Mouse (Mus musculus) layer of hippocampus, adult 9-11 months (tissue): ENCODE measurements at regions not wholly inside any gene's neighbourhood (a gene's known extent, or its start where the extent isn't known, plus 50 kb on each side); places are given as distances from the start of the nearest gene placed in this dataset.
A peak's percentile ranks its signal among the peaks of the same experiment; 100 is the strongest.
"Not testable (repeated sequence)": the region's sequence is repeated elsewhere in the genome, so short reads cannot be mapped to it uniquely, and the experiment has no call there.

Experiments used
- DNase-seq: peaks from one replicate; pipeline ENCODE4 v3.0.0; 2022

DNA sequence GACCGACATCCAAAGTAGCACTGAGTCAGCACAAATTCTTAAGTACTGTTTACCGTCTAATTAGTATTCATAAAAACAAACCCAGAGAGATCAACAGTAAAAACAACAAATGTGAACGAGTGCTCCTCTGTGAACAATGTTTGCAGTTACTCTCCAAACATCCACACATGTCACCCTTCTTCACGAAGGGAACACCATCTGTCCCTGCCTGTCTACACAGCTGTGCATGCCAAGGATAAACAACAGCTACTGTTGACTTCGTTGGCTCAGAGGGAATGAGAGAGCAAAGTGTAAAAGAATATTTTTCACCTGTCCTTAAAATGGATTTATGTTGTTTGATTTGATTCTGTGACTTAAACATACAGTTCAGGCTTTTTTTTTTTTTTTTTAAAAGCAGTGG lies 88.7 kb upstream of the Nt5e start:
- DNase-seq, result peak; percentile 14

DNA sequence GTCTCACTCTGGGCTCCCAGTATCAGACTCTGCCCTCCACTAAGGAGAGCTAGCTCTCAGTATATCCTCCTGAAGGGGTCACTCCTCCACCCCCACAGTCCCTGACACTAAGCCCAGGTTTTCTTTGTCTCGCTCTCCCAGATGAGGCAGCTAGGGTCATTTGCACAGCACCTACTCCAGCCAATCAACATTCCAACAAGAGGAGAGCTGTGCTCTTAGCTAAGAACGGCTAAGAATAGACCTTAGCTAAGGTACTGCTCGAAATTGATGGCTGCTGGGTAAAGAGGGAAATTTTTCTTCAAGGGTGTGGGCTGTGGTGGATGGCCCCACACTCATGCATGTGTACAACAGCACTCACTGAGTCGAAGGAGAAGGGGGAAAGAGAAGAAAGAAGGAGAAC lies 86.3 kb upstream of the Nt5e start:
- DNase-seq, result no peak

DNA sequence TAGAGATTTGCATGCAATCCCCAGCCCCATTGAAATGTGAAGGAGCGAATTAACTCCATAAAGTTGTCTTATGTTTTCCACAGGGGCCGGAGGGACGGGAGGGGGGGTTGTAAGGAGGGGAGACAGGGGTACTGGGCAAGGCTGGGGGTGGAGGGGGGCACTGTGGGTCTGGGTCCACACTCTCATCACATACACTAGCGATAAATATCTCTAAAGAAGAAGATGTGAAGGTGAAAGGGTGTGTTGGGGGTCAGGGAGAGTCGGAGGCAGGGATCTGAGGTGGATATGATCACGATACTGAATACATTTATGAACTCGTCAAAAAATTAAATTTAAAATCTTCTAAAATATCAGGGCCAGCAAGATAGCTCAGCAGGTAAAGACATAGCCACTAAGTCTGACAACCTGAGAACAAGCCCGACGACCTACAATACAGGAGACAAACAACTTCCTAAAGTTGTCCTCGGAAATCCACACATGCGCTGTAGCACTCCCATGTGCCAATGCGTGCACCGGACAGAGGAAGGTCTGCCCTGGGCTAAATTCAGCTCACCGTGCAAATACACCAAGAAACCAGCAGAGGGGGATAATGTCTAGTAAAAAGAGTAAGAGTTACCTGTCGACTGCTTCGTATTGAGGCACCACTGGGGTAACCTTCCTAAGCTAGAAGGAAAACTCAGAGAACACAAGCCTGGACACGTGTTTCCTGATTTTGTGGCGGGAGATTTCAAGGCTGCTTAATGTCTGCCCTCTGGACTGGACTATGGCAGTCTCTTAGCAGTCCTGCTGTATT lies 85.6 kb upstream of the Nt5e start:
- peak; percentile 69 for DNase-seq

DNA sequence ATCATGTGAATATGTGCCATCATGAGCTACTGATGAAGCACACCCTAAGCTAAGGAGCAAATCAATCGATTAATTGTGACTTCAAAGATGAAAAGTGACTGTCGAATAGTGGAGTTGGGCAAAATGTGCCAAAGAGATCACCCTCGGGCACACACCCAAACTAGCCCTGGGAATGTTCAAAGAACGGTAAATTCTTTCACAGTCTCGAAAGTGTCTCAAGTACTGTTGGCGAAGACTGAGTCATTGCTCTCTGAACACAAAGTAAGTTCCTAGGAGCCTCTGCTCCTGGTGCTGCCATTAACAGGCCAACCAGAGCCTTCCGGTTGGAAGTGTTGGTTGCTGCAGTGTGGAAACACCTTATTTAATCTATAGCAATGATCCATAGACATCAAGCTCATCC lies 84.5 kb upstream of the Nt5e start:
- no peak for DNase-seq

DNA sequence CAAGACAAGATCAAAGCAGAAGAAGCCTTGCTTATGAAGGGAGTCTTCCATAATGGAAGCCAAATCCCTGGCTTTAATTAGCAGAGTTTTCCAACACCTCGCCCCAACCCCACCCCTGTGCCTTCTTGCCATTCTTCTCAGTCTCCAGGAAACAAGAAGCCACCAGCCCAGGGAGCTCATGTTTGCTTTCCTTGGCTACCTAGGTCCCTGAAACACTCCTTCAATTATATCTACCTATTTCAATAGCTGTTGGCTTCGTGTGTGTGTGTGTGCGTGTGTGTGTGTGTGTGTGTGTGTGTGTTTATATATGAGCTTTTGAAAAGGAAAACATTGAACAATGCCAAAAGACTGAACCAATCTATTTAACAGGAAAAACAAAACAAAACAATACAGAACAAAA lies 82.5 kb upstream of the Nt5e start:
- no peak for DNase-seq

DNA sequence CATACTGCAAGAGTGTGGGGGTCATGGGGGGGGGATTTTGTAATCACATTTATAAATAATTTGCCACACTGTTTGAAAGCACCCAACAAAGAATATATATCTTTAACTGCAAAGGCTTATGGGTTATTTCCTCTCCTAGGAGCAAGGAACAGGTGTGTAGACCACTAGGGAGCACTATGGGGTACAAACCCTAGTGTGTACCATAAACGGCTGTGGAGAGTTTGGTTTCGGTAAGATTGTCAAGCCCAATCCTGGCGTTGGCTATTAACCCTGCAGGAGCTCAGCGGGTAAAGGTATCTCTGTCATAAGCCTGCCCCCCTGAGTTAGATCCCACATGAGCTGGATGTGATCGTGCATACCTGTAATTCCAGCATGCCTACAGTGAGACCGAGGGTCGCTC lies 71.0 kb upstream of the Nt5e start:
- no peak for DNase-seq

DNA sequence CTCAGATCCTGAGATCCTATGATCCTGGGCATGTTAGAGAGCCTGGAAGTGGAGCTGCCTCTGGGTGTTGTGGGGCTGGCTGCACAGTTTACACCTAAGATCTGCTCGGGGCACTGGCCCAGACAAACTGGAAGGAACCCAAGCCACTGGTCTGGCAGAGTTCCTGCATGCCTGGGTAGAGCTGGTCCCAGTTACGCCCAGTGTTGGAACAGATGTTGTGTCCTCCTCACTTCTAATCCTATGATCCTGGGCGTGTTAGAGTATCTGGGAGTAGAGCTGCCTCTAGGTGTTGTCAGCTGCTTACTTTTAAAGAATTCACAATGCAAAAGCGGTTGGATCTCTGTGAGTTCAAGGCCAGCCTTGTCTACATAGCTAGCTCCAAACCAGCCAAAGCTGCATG lies 67.4 kb upstream of the Nt5e start:
- DNase-seq, result no peak

DNA sequence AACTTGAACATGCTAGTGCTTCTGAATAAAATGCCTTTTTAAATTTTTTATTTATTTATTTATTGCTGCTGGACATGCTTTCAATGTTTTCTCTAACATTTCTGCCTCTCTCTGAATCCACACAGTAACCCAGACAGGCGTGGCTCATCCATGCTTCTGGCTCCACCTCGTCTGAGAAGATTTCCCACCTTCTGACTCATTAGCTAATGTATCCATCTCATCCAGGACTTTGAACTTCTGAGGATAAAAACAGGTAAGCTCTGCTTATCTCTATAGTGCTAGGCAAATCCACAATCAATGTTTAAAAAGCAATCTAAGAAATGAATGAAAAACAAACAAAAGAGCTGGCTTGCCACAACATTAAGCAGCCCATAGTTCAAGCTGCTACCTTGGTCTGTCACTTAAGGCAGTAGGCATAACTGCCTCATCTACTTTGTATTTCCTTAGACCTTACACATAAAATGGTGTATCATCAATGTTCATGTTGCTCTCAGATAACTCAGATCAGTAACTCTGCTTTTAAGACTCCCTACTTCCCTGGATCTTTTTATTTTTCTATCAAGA lies 66.8 kb upstream of the Nt5e start:
- no peak for DNase-seq

DNA sequence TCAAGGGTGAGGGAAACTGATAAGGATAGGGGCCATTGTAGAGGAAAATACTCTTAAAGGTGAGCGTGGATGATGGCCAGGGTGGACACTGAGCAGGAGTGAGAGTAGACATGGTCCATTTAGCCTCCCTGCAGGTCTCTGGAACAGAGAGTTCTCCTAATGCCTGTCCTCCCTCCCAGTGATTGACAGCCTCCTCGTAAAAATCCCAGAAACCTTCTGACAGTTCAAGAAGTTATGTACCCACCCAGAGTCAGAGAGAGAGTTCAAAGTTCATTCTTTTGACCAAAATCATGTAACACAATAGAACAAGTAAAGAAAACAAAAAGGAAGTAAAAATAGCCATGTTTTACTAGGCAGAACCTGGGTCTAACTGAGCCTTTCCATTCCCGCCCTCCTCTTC lies 64.5 kb upstream of the Nt5e start:
- no peak for DNase-seq

DNA sequence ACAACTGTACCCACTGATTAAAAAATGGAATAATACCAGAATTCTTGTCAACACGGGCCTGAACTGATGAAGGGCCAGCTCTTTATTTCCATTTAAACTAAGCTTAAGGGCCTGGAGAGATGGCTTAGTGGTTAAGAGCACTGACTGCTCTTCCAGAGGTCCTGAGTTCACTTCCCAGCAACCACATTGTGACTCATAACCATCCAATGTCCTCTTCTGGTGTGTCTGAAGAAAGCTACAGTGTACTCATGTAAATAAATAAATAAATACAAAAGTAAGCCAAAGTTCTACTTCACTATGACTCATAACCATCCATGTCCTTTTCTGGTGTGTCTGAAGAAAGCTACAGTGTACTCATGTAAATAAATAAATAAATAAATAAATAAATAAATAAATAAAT lies 60.7 kb upstream of the Nt5e start:
- DNase-seq, result not testable (repeated sequence)

DNA sequence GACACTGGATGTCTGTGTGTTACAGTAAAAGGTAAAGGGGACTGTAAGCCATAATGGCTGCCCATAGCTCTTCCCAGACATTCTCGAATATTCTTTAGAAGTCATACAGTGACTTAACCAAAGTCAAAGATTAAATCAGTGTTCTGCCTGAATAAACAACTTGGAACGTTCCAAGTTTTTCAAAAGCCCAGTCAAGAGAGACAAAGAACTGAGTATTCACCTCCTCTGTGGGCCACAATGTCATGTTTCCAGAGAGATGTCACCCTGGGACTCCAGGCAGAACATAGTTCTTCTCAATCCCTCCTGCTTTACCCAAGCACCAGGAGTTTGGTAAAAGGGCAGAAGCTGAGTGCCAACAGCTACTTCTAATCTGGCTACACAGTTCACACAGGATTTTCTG lies 58.2 kb upstream of the Nt5e start:
- no peak for DNase-seq

DNA sequence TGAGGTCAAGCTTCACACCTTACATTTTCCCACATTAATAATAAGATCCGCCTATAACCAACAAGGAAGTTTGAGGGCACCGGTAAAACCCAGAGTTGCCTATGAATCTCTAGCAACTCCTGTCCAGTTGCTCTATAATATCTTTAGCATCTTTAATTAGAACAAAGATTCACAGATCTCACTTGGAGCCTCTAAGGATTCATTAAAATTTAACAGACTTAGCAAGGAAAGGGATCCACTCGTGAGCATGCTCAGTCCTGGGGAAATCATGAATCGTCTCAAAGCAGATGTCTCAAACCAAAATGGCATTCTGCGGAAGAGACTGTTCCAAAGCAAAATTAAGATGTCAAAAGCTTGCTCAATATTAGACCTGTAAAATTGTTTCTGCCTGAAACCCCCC lies 57.8 kb upstream of the Nt5e start:
- DNase-seq, result no peak

DNA sequence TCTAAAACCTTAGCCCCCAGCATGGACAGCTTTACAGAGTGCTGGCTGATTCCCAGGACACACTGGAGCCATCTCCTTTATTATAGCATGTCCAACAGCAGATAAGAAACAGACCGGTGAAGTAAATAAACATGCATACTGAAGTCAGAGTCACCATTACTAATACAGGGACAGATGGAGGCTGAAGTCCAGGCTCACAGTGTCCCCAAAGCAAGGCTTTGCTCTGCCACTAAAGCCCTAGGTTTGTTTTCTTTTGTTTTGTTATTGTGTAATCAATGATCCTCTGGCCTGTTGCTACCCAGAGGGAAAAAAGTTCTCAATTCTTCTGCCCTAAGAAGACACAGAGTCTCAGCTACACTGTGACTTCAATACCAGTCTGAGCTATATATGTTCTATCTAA lies 56.2 kb upstream of the Nt5e start:
- no peak for DNase-seq

DNA sequence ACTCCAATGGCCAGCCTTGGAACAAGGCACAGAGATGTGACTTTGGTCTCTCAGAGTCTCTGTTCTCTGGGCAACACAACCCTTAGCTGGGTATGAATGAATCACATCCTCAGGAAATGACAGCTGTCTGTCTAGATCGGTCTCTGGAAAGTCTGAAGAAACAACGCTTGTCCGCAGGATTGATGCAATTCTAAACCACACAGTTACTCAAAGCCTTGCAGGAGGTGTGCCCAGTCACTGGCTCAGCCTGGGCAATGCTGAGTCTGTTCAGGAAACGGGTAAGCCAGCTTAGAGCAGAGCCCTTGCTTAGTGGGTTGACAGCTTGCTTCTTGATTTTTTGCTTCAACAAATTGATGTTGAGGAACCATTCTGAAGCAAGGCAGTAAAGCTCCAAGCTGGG lies 53.7 kb upstream of the Nt5e start:
- DNase-seq, result peak; percentile 26

DNA sequence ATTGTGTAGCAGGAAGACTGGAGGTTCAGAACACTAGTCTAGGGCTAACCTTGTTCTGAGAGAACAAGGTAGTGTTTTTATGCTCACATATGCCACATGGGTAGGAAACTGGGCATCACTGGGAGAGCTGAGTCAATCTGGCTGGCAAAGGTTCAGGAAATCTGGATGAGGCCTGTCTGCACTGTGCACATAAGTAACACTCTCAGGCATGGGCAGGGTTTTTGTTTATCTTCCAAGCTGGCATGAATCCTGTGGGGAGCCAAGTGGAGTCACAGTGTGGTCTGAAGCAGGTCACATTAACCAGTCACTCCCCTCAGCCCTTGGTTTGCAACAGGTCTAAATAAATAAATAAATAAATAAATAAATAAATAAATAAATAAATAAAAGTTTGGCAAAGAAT lies 53.0 kb upstream of the Nt5e start:
- DNase-seq, result peak; percentile 35

DNA sequence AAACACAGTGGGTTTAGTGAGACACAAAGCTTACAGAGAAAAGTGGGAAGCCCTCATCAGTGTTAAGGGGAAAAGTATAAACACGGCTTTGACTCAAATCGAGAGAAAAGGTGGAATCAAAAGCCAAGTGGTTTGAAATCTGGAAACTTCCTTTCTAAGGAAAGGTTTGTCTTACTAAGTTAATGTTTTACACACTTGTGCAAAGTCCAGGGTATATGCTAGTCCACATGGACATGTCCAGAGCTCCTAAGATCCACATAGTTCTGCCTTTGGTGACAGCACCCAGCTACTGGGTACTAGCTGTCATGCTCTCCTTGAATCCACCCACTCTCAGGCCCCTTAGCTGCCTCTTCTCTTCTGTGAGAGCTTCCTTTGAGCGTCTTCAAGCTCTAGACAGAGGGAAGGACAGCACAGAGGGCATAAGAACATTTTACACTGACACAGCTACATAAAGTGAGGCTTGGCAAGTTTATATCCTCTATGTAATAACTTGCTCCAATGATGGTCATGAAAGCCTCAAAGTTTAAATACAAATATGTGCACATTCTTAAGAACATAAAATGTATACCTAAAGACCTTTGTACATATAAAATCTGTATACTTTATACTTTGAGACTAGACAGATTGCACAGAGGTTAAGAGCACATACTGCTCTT lies 52.2 kb upstream of the Nt5e start:
- DNase-seq, result no peak

DNA sequence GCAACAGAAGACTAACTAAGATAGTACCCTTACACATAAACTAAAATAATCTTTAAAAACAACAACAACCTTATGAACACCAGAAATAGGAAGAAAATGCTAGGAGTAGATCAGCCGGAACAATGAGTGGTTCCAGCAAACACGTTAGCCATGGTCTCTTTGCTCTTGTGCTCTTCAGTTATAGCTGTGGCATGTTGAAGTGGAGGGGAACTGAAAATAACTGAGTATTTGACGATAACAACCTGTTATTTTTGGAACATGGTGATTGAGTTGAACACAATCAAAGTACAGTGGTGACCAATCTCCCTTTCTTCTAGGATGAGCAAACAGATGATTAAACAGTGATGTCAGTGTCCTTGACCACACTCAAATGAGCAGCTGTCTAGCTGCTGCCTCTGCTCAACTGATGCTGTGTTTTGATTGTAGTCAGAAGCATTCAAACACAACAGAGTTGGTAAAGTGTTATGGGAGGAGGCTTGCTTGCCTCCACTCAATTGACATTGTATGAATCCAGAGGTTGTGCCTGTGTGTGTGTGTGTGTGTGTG lies 50.9 kb upstream of the Nt5e start:
- no peak for DNase-seq

DNA sequence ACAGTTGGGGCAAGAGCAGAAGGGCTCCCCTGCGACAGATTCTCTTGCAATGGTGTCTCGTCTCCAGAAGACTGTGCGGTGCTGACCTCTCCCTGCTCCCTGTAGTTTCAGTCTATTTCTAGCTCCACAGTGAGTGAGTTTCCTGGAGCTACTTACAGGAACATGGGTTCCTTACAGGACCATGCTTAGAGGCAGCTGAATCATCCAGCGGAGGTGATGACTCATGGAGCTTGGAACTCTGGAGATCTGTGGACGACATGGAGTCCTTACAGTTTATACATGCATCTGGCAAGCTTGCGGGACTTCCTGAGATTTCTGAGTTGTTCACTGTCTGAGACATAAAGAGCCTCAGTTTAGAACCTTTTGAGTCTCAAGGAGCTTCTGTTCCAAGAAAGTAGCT lies 50.0 kb upstream of the Nt5e start:
- DNase-seq, result no peak
